Mouse (Mus musculus) hindbrain, embryonic 13.5 days (tissue): ENCODE results near the gene Gm17416. TPM values are rescaled to one million over a fixed set of nuclear protein-coding genes. Genes with fewer than 3 reads are reported as not detected.

Experiments
- ATAC-seq: fragments of 200-750 bp; cut with Nextera tagmentation; 2 replicates; pipeline ENCODE4 v1.8.0; 2017; ENCODE audit warnings: moderate TSS enrichment; ENCODE audit not compliant: low FRiP score
- H3K27ac ChIP-seq: fragments of 300-500 bp; sonication (generic); 2 replicates; pipeline ENCODE4 v1.5.1; 2015; ENCODE audit warnings: inconsistent platforms, mild to moderate bottlenecking, moderate library complexity
- H3K27me3 ChIP-seq: fragments of 300-500 bp; sonication (generic); 2 replicates; pipeline ENCODE4 v1.6.1; 2015; ENCODE audit warnings: mild to moderate bottlenecking, inconsistent platforms
- H3K36me3 ChIP-seq: fragments of 300-500 bp; sonication (generic); 2 replicates; pipeline ENCODE4 v1.6.1; 2015; ENCODE audit warnings: mild to moderate bottlenecking, inconsistent platforms
- H3K4me1 ChIP-seq: fragments of 300-500 bp; sonication (generic); replicated peaks from 2 replicates; pipeline ENCODE4 v1.6.1; 2015; ENCODE audit warnings: inconsistent platforms
- H3K4me2 ChIP-seq: fragments of 300-500 bp; sonication (generic); 2 replicates; pipeline ENCODE4 v1.6.1; 2015; ENCODE audit warnings: inconsistent platforms, mild to moderate bottlenecking, moderate library complexity
- H3K4me3 ChIP-seq: fragments of 300-500 bp; sonication (generic); 2 replicates; pipeline ENCODE4 v1.5.1; 2015; ENCODE audit warnings: mild to moderate bottlenecking, inconsistent platforms
- H3K9ac ChIP-seq: fragments of 300-500 bp; sonication (generic); 2 replicates; pipeline ENCODE4 v1.6.1; 2015; ENCODE audit warnings: mild to moderate bottlenecking, inconsistent platforms
- H3K9me3 ChIP-seq: fragments of 300-500 bp; sonication (generic); 2 replicates; pipeline ENCODE4 v1.6.1; 2016; ENCODE audit warnings: inconsistent platforms
- WGBS: fragments of 180-500 bp; shearing (Covaris S2); methylation state at CpG from one replicate; pipeline ENCODE4 v1.1.7; 2015; 5-methylcytosine and 5-hydroxymethylcytosine counted together
- polyA plus RNA-seq: library from polyadenylated mRNA; unstranded; fragments of >200 nt; fragmentation: Nextera tagmentation; extraction: Ambion mirVana; gene quantifications from 2 replicates; pipeline ENCODE4 v1.2.1, GENCODE M21; 2015

Gene Gm17416
- not detected in 2 replicates for polyA plus RNA-seq

DNA sequence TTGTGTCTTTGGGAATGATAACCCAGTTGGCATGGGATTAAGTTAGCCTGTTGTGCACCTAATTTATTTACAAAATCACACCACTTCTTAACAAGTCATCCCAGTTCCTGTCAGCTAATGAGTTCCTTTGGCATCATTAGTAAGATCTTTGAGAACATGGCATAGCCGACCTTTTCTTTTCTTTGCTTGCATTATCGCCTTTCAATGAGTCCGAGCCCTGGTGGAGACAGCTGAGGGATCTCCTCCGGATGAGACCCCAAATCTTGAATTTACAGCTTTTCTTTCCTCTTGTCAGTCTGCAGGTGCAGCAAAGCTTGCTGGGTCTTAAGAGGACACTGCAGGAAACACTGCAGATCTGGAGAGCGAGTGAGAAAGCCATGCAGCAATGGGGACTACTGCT lies at the start of gene Gm17416:
TSS of gene Gm17416 (plus strand) at position 301 of the 400 bp plus-strand sequence.
- no peak for ATAC-seq
- no peaks in the 10 kb centered on the region for H3K36me3 ChIP-seq
- no peaks in the 10 kb centered on the region for H3K4me1 ChIP-seq
- no peak within 1 kb of the TSS for H3K9ac ChIP-seq
- 0 out of 2 replicates have a peak, but pooled peaks cover under 1% of the 10 kb centered on the region for H3K27me3 ChIP-seq
- WGBS, result 92% methylated on average over 5 of the region's 5 CpGs
- H3K27ac ChIP-seq, result no peak within 1 kb of the TSS
- H3K4me3 ChIP-seq, result no peak within 1 kb of the TSS
- no peak within 1 kb of the TSS for H3K4me2 ChIP-seq
- no peaks in the 10 kb centered on the region for H3K9me3 ChIP-seq

GRCm38 (mm10) chr2:152539944-152540710 lies 29.0 kb upstream of the Gm17416 start, which contains the start of gene Defb29:
TSS of gene Defb29 (minus strand) at chr2:152540098.
- no peak within 1 kb of the TSS for H3K27ac ChIP-seq
- WGBS, result 56% methylated on average over 13 of the region's 13 CpGs
- H3K4me3 ChIP-seq, result no peak within 1 kb of the TSS
- no peaks in the 10 kb centered on the region for H3K36me3 ChIP-seq
- H3K9ac ChIP-seq, result no peak within 1 kb of the TSS
- no peaks in the 10 kb centered on the region for H3K27me3 ChIP-seq
- no peak within 1 kb of the TSS for H3K4me2 ChIP-seq
- H3K9me3 ChIP-seq, result no peaks in the 10 kb centered on the region
- ATAC-seq, result no peak
- H3K4me1 ChIP-seq, result no peaks in the 10 kb centered on the region

DNA sequence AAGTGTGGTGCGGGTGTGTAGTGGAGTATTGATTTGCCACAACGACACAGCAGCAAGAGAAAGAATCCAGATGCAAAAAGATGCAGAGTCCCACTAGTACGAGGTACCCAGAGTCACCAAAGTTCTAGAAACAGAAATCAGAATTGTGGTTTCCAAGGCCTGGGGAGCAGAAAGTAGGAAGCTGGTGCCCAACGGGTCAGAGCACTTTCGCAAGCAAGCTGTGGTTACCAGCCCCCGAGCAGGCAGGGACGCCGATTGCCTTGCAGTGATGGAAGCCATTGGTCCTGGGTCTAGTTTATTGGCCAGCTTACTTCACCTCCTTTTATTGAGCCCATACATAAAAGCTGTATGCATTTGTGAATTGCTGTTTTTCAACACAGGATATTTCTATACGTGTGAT lies 27.2 kb upstream of the Gm17416 start:
- no peak overlapping the region for H3K27ac ChIP-seq
- H3K4me1 ChIP-seq, result no peaks in the 10 kb centered on the region
- no peaks in the 10 kb centered on the region for H3K9me3 ChIP-seq
- H3K9ac ChIP-seq, result no peak overlapping the region
- ATAC-seq, result no peak
- H3K4me2 ChIP-seq, result no peak overlapping the region
- WGBS, result 88% methylated on average over 9 of the region's 9 CpGs
- H3K36me3 ChIP-seq, result no peaks in the 10 kb centered on the region
- no peak overlapping the region for H3K4me3 ChIP-seq
- H3K27me3 ChIP-seq, result no peaks in the 10 kb centered on the region

DNA sequence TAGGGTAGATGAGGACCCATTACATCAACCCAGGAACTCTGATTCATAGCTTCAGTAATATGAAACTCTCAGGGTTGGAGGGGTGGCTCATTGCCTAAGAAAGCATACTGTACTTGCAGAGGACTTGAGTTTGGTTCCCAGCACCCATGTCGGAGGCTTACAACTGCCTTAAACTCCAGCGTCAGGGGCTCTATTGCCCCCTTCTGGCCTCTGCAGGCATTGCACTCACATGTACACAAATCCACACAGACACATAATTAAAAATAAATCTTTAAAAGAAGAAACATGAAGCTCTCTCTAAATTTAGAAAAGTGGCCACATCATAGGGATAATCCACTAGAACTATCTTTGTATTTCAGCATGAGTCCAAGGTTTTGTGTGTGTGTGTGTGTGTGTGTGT lies 26.2 kb upstream of the Gm17416 start:
- Histone ChIP-seq H3K4me1 (no peaks in the 10 kb centered on the region), H3K27ac (no peak overlapping the region), H3K9ac (no peak overlapping the region), H3K4me2 (no peak overlapping the region), H3K9me3 (no peaks in the 10 kb centered on the region), H3K4me3 (no peak overlapping the region), H3K27me3 (no peaks in the 10 kb centered on the region), H3K36me3 (no peaks in the 10 kb centered on the region)
- no peak for ATAC-seq
- 81% methylated on average over 2 of the region's 2 CpGs for WGBS

GRCm38 (mm10) chr2:152543478-152543877 lies 25.7 kb upstream of the Gm17416 start:
- no peak for ATAC-seq
- no peaks in the 10 kb centered on the region for H3K9me3 ChIP-seq
- H3K4me2 ChIP-seq, result no peak overlapping the region
- no peaks in the 10 kb centered on the region for H3K27me3 ChIP-seq
- no peaks in the 10 kb centered on the region for H3K36me3 ChIP-seq
- no peak overlapping the region for H3K9ac ChIP-seq
- H3K4me1 ChIP-seq, result no peaks in the 10 kb centered on the region
- WGBS, result 73% methylated on average over 4 of the region's 4 CpGs
- no peak overlapping the region for H3K27ac ChIP-seq
- no peak overlapping the region for H3K4me3 ChIP-seq

GRCm38 (mm10) chr2:152544691-152545090 lies 24.4 kb upstream of the Gm17416 start:
- Histone ChIP-seq H3K4me1 (no peaks in the 10 kb centered on the region), H3K9ac (no peak overlapping the region), H3K27ac (no peak overlapping the region), H3K9me3 (no peaks in the 10 kb centered on the region), H3K36me3 (no peaks in the 10 kb centered on the region), H3K4me2 (no peak overlapping the region), H3K4me3 (no peak overlapping the region), H3K27me3 (no peaks in the 10 kb centered on the region)
- ATAC-seq, result 0 out of 2 replicates have a peak, but pooled peaks have one; percentile 52
- WGBS, result 27% methylated on average over 4 of the region's 4 CpGs

DNA sequence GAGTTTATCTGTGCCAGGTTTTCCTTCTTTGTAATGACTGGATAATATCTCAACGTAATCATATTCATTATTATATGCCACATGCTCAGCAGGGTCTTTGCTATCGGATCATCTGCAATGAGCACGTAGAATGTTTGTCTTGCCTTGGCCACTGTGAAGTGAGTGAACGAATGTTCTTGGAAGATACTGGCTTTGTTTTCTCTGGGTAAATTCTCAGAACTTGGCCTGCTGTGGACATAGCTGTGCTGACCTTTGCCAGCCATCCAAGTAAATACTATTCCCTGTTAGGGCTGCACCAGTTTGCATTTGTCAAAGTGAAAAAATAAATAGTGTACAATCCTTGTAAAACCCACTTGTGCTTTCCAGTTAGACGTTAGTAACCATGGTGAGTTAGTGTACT lies 21.0 kb upstream of the Gm17416 start:
- Histone ChIP-seq H3K27me3 (no peaks in the 10 kb centered on the region), H3K4me2 (no peak overlapping the region), H3K4me3 (no peak overlapping the region), H3K27ac (no peak overlapping the region), H3K9me3 (no peaks in the 10 kb centered on the region), H3K9ac (no peak overlapping the region), H3K4me1 (no peaks in the 10 kb centered on the region), H3K36me3 (no peaks in the 10 kb centered on the region)
- ATAC-seq, result no peak
- 70% methylated on average over 5 of the region's 5 CpGs for WGBS

DNA sequence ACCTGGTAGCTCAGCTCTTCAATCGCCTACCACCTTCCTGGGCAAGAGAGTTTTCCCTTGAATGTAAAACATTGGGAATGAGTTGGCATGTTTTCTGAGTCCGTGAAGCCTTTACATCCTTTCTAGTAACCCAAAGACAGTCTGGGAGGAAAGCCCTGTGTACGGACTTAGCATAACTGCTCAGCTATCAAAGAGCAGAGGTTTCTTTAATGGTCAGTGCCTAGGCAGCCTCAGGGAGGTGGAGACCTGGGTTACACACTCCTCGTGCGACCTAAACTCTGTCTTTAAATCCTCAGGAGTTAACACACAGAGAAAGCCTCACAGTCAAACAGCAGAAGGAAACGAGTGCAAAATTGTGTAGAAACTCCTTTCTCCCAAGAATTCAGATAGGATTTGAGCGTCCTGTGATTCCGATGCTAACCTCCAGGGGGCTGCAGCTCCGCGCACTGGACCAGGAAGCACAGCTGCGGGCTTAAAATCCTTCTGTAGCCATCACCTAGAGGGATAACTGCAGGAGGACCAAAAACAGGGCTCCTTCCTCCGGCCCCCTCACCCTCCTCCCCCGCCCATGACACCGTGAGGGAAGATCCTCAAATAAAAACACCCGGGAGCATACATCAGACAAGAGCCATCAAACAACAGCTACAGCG lies 15.2 kb upstream of the Gm17416 start:
- no peaks in the 10 kb centered on the region for H3K4me1 ChIP-seq
- no peaks in the 10 kb centered on the region for H3K36me3 ChIP-seq
- no peak for ATAC-seq
- 16% methylated on average over 16 of the region's 16 CpGs for WGBS
- no peak overlapping the region for H3K27ac ChIP-seq
- H3K27me3 ChIP-seq, result no peaks in the 10 kb centered on the region
- no peaks in the 10 kb centered on the region for H3K9me3 ChIP-seq
- peak overlapping the region; percentile 17 for H3K4me3 ChIP-seq
- H3K4me2 ChIP-seq, result peak overlapping the region; percentile 42
- H3K9ac ChIP-seq, result no peak overlapping the region

DNA sequence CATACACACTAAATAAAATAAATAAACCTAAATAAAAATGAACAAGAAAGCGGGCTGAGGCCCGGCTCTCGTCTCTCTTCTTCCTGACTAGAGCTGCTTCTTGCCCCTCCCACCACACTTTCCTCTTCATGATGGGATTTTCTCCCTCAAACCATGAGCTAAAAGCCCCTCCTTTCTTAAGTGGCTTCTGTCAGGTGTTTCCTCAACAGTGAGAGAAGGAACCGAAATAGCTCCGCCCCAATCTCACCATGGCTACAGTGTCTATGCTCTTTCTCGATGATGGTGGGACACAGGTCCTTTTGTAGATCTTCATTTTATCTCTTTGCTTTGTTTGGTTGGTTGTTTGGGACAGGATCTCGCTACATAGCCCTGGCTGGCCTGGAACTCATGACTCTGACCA lies 12.5 kb upstream of the Gm17416 start:
- Histone ChIP-seq H3K9ac (no peak overlapping the region), H3K4me3 (no peak overlapping the region), H3K4me1 (no peaks in the 10 kb centered on the region), H3K36me3 (no peaks in the 10 kb centered on the region), H3K9me3 (no peaks in the 10 kb centered on the region), H3K4me2 (no peak overlapping the region), H3K27me3 (no peaks in the 10 kb centered on the region), H3K27ac (no peak overlapping the region)
- WGBS, result 93% methylated on average over 7 of the region's 7 CpGs
- no peak for ATAC-seq

- H3K9ac ChIP-seq, result no peak overlapping the region
- H3K9me3 ChIP-seq, result no peaks in the 10 kb centered on the region
- H3K4me2 ChIP-seq, result no peak overlapping the region
- H3K27ac ChIP-seq, result no peak overlapping the region
- 0 out of 2 replicates have a peak, but pooled peaks cover 4% of the 10 kb centered on the region for H3K27me3 ChIP-seq
- H3K4me3 ChIP-seq, result no peak overlapping the region
- no peaks in the 10 kb centered on the region for H3K36me3 ChIP-seq
- no peak for ATAC-seq
- 87% methylated on average over 4 of the region's 4 CpGs for WGBS
- H3K4me1 ChIP-seq, result no peaks in the 10 kb centered on the region
Measured at GRCm38 (mm10) chr2:152569881-152570280, 743 bp downstream of the Gm17416 start.

DNA sequence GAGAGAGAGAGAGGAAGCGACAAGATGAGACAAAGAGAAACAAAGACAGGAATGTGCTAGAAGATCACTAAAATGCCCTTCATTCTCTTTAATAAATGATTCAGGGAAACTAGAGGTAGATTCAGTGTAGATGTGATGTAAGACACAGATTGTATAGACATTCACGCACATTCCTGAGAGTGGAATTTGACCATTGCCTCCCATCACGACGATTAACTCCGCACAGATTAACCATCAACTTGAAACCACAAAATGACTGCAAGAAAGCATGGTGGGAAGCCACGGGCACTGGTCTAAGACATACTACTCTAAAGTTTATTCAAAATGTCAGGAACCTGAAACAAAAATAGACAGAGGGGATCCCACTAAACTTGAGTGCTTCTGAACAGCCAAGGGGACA lies 1.2 kb downstream of the Gm17416 start:
- no peak for ATAC-seq
- Histone ChIP-seq H3K36me3 (no peaks in the 10 kb centered on the region), H3K4me1 (no peaks in the 10 kb centered on the region), H3K9me3 (no peaks in the 10 kb centered on the region), H3K27me3 (0 out of 2 replicates have a peak, but pooled peaks cover 6% of the 10 kb centered on the region), H3K9ac (no peak overlapping the region), H3K27ac (no peak overlapping the region), H3K4me3 (no peak overlapping the region), H3K4me2 (no peak overlapping the region)
- 84% methylated on average over 6 of the region's 6 CpGs for WGBS

- ATAC-seq, result no peak
- Histone ChIP-seq H3K4me1 (no peaks in the 10 kb centered on the region), H3K4me2 (no peak within 1 kb of the TSS), H3K36me3 (no peaks in the 10 kb centered on the region), H3K9ac (no peak within 1 kb of the TSS), H3K27ac (no peak within 1 kb of the TSS), H3K4me3 (no peak within 1 kb of the TSS), H3K27me3 (0 out of 2 replicates have a peak, but pooled peaks cover 6% of the 10 kb centered on the region), H3K9me3 (no peaks in the 10 kb centered on the region)
- WGBS, result 65% methylated on average over 11 of the region's 11 CpGs
Measured at GRCm38 (mm10) chr2:152572114-152572794, 3.1 kb downstream of the Gm17416 start, which contains the start of gene Defb21. TSS of gene Defb21 (plus strand) at chr2:152572744.
